11 mouse cellular contexts compared by ENCODE assay signal in genomic region chr4:124451131-124451530, GRCm38 (mm10).
DNase-seq lines count a peak whose midpoint lies in the region; ATAC-seq and TF ChIP-seq lines count a peak whose summit lies in the region.
"Had no signal": no experiment of that assay in that cellular context is flagged by ENCODE, and none has a peak within 500 bp of the region (broad histone marks: within the 10 kb centered on the region; RNA-seq: fewer than 3 reads in every experiment).

No protein-coding gene starts in this region.

- ATAC-seq in midbrain, embryonic 12.5 days (ENCODE audit: low FRiP score, low read depth), result peak; percentile 69; the same call in 1 of the 2 replicates

- H3K36me3 ChIP-seq in midbrain, embryonic 12.5 days, result no peaks in the 10 kb centered on the region
- H3K36me3 ChIP-seq: limb, embryonic 12.5 days; stomach, embryonic 15.5 days had no signal

- H3K9ac ChIP-seq in midbrain, embryonic 12.5 days (replicated peaks), result 0 out of 2 replicates have a peak overlapping the region, but pooled peaks have one; percentile 4
- H3K9ac ChIP-seq: limb, embryonic 12.5 days; stomach, embryonic 15.5 days had no signal

- WGBS in midbrain, embryonic 12.5 days, result 6% methylated on average over 3 of the region's 3 CpGs
- 22% methylated on average over 3 of the region's 3 CpGs for WGBS in lung, adult 2 months

- no peaks in the 10 kb centered on the region for H3K9me3 ChIP-seq in midbrain, embryonic 12.5 days
- H3K9me3 ChIP-seq: limb, embryonic 12.5 days; stomach, embryonic 15.5 days had no signal

- TF ChIP-seq POLR2A in lung, adult 2 months (IDR thresholded peaks at IDR 0.05; ENCODE audit: borderline replicate concordance, extremely low read depth, low read depth, low read length), result no peak

- H3K4me2 ChIP-seq in midbrain, embryonic 12.5 days (replicated peaks), result no peak overlapping the region
- H3K4me2 ChIP-seq: limb, embryonic 12.5 days; stomach, embryonic 15.5 days had no signal

- peaks cover 53% of the 10 kb centered on the region for H3K27me3 ChIP-seq in midbrain, embryonic 12.5 days
- H3K27me3 ChIP-seq: stomach, embryonic 15.5 days had no signal

- peak overlapping the region; percentile 75 for H3K27ac ChIP-seq in midbrain, embryonic 12.5 days (replicated peaks)
- H3K27ac ChIP-seq: limb, embryonic 12.5 days; stomach, embryonic 15.5 days had no signal

- TF ChIP-seq CTCF in lung, adult 2 months (IDR thresholded peaks at IDR 0.05; ENCODE audit: insufficient read depth, low read length), result no peak

- H3K4me1 ChIP-seq in midbrain, embryonic 12.5 days, result peaks cover 33% of the 10 kb centered on the region
- no peaks in the 10 kb centered on the region for H3K4me1 ChIP-seq in lung, adult 2 months (ENCODE audit: control insufficient read depth, insufficient read depth, low read length)
- H3K4me1 ChIP-seq: stomach, embryonic 15.5 days had no signal

- DNase-seq in cerebellum, adult 11 months, result peak; percentile 2
- DNase-seq in cerebellum, postnatal 14 days, result no peak
- DNase-seq in kidney, postnatal 4 days, result peak; percentile 29 to 30
- DNase-seq in kidney, adult 8-10 months, result no peak
- DNase-seq in embryo, embryonic 10 days (ENCODE audit: low spot score), result peak; percentile 85
- no peak for DNase-seq in ovary, postnatal 36 days (ENCODE audit: low spot score)
- no peak for DNase-seq in lung, adult 2 months
- DNase-seq: heart, adult 18-20 months had no signal

- H3K4me3 ChIP-seq in midbrain, embryonic 12.5 days, result no peak overlapping the region
- H3K4me3 ChIP-seq in lung, adult 2 months (replicated peaks; ENCODE audit: extremely low read depth, low read depth, low read length), result no peak overlapping the region
- H3K4me3 ChIP-seq: limb, embryonic 12.5 days; stomach, embryonic 15.5 days had no signal

Comparison
In these comparisons a context has a peak if more than half of its experiments do, and no peak if none do; other contexts are left out.
1. DNase-seq: peak in cerebellum, adult 11 months (single experiment), kidney, postnatal 4 days (2 of 2) and embryo, embryonic 10 days (single experiment); none in cerebellum, postnatal 14 days (0 of 2), kidney, adult 8-10 months (0 of 2), ovary, postnatal 36 days (single experiment) and lung, adult 2 months (single experiment).